Mouse (Mus musculus): Measurements from ENCODE around the gene Slc31a1. TPM values are rescaled to one million over a fixed set of nuclear protein-coding genes. Genes with fewer than 3 reads are reported as not detected.

Gene Slc31a1
- polyA plus RNA-seq, 1 experiment from 2014 or later = 53.2 TPM

DNA sequence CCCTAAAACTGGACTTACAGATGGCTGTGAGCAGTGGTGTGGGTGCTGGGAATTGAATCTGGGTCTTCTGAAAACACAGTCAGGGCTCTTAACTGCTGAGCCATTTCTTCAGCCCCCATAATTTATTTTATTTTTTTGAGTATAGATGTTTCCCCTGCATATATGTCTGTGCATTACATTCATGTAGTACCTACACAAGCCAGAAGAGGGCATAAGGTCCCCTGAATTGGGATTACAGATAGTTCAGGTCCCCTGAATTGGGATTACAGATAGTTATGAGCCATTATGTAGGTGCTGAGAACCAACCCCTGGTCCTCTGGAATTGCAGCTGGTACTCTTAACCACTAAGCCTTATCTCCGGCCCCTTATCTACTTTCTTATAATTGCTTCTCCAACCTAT, 16.5 kb upstream of the Slc31a1 start:
- no peak for ATAC-seq (ENCODE audit: insufficient number of reproducible peaks, low FRiP score, low TSS enrichment, low read depth)
- H3K9me3 ChIP-seq (replicated peaks) = no peaks in the 10 kb centered on the region
- H3K4me3 ChIP-seq (replicated peaks) = no peak overlapping the region
- H3K9ac ChIP-seq = no peak overlapping the region
- no peak overlapping the region for H3K4me2 ChIP-seq (replicated peaks)
- peaks cover 32% of the 10 kb centered on the region for H3K36me3 ChIP-seq
- H3K4me1 ChIP-seq = no peaks in the 10 kb centered on the region
- WGBS = 100% methylated on average over 1 of the region's 1 CpGs
- no peak overlapping the region for H3K27ac ChIP-seq (replicated peaks)
- H3K27me3 ChIP-seq = no peaks in the 10 kb centered on the region

DNA sequence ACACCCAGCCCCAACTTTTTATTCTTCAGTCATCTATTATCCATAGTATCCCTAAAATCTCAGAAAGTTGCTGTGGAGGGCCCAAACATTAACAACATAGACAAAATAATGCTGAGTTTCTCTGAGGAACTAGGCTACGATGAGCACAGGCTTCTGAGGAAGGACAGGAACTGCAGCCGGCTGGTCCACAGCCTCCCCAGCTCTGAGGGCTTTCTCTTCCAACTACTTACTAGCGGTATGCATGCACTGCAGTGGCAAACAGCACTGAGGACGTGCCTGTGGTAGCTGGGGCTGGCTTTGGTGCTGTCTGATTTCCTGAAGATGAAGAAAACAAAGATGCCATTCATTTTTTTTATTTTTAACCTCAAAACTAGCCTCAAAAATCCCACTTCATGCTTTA, 14.7 kb upstream of the Slc31a1 start:
- Histone ChIP-seq H3K27ac (replicated peaks) (no peak overlapping the region), H3K27me3 (no peaks in the 10 kb centered on the region), H3K4me3 (replicated peaks) (no peak overlapping the region), H3K36me3 (peaks cover 30% of the 10 kb centered on the region), H3K9ac (no peak overlapping the region), H3K4me2 (replicated peaks) (no peak overlapping the region), H3K4me1 (no peaks in the 10 kb centered on the region), H3K9me3 (replicated peaks) (no peaks in the 10 kb centered on the region)
- WGBS = 79% methylated on average over 4 of the region's 4 CpGs
- no peak for ATAC-seq (ENCODE audit: insufficient number of reproducible peaks, low FRiP score, low TSS enrichment, low read depth)

DNA sequence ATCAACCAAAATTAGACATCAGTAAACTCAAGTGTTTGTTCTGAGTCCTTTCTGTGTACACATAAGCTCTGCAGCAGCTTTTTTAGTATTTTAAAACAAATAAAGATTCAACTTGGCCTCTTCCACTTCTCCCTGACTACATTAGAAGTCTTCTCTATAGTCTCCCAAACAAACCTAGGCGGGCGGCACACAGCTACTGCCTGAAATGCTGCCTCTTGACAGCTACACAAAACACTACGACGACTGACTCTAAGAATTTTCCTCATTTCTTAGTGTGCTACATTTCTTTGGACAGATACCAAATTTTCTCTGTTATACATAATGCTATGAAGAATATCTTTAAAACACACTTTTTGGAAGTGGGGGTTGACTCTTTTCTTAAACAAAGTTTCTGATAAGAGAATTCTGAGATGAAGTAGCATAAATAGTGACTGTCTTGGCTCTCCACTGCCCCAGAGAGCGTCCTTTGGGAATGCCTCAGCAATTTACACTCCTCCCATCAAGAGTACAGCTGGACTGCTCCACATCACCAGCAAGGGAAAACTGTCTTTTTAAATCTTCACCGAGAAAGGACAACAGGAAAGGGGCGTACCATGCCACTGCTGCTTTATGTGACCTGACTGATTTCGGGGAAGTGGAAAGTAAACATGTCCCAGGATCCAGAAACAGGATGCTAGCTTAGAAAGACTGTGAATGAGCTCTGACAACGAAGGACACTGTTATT, 12.8 kb upstream of the Slc31a1 start:
- ATAC-seq (ENCODE audit: insufficient number of reproducible peaks, low FRiP score, low TSS enrichment, low read depth) = no peak
- no peak overlapping the region for H3K9ac ChIP-seq
- H3K4me2 ChIP-seq (replicated peaks) = no peak overlapping the region
- H3K4me3 ChIP-seq (replicated peaks) = no peak overlapping the region
- peaks cover 23% of the 10 kb centered on the region for H3K36me3 ChIP-seq
- 73% methylated on average over 9 of the region's 9 CpGs for WGBS
- no peaks in the 10 kb centered on the region for H3K9me3 ChIP-seq (replicated peaks)
- H3K27ac ChIP-seq (replicated peaks) = no peak overlapping the region
- H3K27me3 ChIP-seq = no peaks in the 10 kb centered on the region
- no peaks in the 10 kb centered on the region for H3K4me1 ChIP-seq

DNA sequence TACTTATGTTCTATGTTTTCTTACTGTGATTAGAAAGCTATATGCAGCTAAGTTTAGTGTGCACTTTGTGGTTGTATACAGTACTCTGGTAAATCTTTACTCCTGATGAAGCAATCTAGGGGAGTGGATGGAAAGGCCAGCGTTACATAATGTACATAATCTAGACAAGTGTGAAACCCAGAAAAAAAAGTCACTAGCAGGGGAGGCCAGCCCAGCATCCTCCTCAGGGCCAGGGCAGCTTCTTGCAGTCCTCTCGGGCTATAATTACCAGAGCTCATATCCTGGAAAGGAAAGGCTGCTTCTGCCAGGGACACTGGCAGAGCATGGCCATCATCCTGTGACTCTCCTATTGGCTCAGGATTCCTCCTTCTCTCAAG, 12.2 kb upstream of the Slc31a1 start:
- no peaks in the 10 kb centered on the region for H3K27me3 ChIP-seq
- WGBS = 55% methylated on average over 2 of the region's 2 CpGs
- no peak overlapping the region for H3K9ac ChIP-seq
- no peaks in the 10 kb centered on the region for H3K9me3 ChIP-seq (replicated peaks)
- ATAC-seq (ENCODE audit: insufficient number of reproducible peaks, low FRiP score, low TSS enrichment, low read depth) = no peak
- no peak overlapping the region for H3K27ac ChIP-seq (replicated peaks)
- no peak overlapping the region for H3K4me2 ChIP-seq (replicated peaks)
- no peak overlapping the region for H3K4me3 ChIP-seq (replicated peaks)
- peaks cover 23% of the 10 kb centered on the region for H3K36me3 ChIP-seq
- no peaks in the 10 kb centered on the region for H3K4me1 ChIP-seq

DNA sequence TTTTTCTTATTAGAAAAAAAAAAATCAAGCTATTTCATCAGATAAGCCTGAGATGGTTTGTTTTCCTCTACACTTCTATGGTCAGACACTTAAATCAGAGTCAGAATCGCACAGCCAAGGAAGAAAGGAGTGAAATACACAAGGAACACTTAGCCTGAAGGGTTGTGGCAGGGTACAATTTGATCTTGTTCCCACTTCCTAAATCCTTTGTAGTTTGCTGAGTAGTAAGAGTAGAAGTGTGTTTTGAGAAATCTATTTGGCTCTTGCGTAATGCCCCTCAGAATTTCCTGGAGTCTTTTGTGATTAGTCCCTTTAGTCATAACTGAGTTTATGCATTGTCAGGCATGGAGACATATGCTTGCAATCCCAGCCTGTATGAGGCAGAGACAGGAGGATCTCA, 11.2 kb upstream of the Slc31a1 start:
- H3K27me3 ChIP-seq = no peaks in the 10 kb centered on the region
- no peak overlapping the region for H3K4me2 ChIP-seq (replicated peaks)
- H3K9me3 ChIP-seq (replicated peaks) = no peaks in the 10 kb centered on the region
- H3K36me3 ChIP-seq = peaks cover 19% of the 10 kb centered on the region
- H3K27ac ChIP-seq (replicated peaks) = no peak overlapping the region
- H3K9ac ChIP-seq = no peak overlapping the region
- no peak for ATAC-seq (ENCODE audit: insufficient number of reproducible peaks, low FRiP score, low TSS enrichment, low read depth)
- no peaks in the 10 kb centered on the region for H3K4me1 ChIP-seq
- H3K4me3 ChIP-seq (replicated peaks) = no peak overlapping the region
- WGBS = 88% methylated on average over 2 of the region's 2 CpGs

DNA sequence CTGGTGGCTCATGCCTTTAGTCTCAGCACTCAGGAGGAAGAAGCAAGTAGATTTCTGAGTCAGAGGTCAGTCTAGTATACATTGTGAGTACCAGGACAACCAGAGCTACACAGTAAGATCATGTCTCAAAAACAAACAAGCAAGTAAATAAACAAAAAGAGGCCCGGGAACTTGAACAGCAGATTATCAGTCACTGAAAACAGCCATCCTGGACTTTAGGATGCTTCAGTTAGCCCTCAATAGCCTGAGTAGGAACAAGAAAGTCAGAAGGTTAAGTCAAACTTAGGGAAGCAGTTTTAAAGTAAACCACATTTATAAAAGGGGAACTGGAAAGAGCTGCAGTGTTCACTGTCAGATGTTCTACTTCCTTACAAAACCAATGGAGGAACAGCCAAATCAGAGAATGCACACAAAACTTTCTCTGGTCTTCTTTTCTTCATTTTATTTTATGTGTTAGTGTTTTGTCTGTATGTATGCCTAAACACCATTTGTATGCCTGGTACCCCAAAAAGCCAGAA, 2.8 kb upstream of the Slc31a1 start:
- peaks cover 18% of the 10 kb centered on the region for H3K4me1 ChIP-seq
- H3K9me3 ChIP-seq (replicated peaks) = no peaks in the 10 kb centered on the region
- 0 out of 2 replicates have a peak, but pooled peaks cover 6% of the 10 kb centered on the region for H3K36me3 ChIP-seq
- no peak overlapping the region for H3K4me3 ChIP-seq (replicated peaks)
- no peak overlapping the region for H3K27ac ChIP-seq (replicated peaks)
- H3K9ac ChIP-seq = no peak overlapping the region
- ATAC-seq (ENCODE audit: insufficient number of reproducible peaks, low FRiP score, low TSS enrichment, low read depth) = no peak
- H3K4me2 ChIP-seq (replicated peaks) = no peak overlapping the region
- no peaks in the 10 kb centered on the region for H3K27me3 ChIP-seq
- WGBS = 90% methylated on average over 1 of the region's 1 CpGs

DNA sequence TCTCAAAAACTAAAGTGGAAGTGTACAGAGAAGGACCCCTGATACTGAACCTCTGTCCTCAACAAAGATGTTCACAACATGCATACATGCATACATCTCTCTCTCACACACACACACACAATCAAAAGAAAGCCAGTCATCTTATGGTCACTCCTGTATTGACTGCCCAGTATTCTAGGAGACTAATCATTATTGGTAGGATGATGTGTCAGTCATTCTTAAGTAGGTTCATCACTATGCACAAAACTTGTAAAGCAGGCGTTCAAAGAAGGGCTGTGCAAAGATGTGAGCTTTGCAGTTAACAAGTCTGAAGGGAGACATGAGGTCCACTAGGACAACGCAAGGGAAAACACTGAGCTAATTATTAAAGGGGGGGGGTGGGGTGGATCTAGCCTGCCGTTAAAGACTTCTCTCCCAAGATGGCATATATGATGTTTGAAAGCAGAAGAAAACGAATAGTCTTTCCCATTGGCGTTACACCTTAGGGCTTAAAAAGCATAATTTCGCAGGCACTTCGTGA, 1.2 kb upstream of the Slc31a1 start:
- peak overlapping the region; percentile 71 for H3K9ac ChIP-seq
- 0 out of 2 replicates have a peak, but pooled peaks cover 6% of the 10 kb centered on the region for H3K36me3 ChIP-seq
- no peaks in the 10 kb centered on the region for H3K27me3 ChIP-seq
- peaks cover 18% of the 10 kb centered on the region for H3K4me1 ChIP-seq
- H3K4me3 ChIP-seq (replicated peaks) = peak overlapping the region; percentile 83
- 0 out of 2 replicates have a peak overlapping the region, but pooled peaks have one; percentile 75 for H3K27ac ChIP-seq (replicated peaks)
- WGBS = 46% methylated on average over 7 of the region's 7 CpGs
- ATAC-seq (ENCODE audit: insufficient number of reproducible peaks, low FRiP score, low TSS enrichment, low read depth) = no peak
- H3K4me2 ChIP-seq (replicated peaks) = peak overlapping the region; percentile 61
- no peaks in the 10 kb centered on the region for H3K9me3 ChIP-seq (replicated peaks)

DNA sequence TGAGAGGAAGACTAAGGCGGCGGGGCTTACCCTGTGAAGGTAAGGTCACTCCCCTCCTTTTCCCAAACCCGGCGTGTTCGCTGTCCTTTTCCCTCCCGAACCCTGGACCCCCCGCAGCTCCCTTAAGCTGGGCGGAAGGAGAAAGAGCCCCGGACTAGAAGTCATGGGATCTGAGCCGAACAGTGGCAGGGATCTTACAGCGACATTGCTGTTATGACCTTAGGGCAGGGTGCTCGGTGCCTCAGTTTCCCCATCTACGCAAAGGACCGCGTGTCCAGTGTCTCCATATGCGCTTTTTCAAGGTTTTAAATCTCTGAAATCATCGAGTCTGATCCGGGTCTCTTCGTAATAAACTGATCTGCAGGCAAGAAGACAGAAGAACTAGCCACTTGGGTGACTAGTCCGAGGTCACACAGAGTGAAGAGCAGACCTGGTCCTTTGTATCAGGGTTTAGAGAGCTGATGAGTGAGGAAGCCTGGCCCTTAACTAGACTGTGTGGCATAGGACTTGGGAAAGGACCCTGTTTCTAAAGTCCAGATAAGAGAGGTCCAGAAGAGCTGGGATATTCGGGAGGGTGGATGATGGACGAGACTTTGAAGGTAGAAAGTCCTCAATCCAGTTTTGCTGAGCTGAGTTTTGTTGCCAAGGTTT, 403 bp downstream of the Slc31a1 start:
- peaks cover 18% of the 10 kb centered on the region for H3K4me1 ChIP-seq
- H3K36me3 ChIP-seq = 0 out of 2 replicates have a peak, but pooled peaks cover 6% of the 10 kb centered on the region
- H3K27me3 ChIP-seq = no peaks in the 10 kb centered on the region
- no peaks in the 10 kb centered on the region for H3K9me3 ChIP-seq (replicated peaks)
- under 1% methylated on average over 22 of the region's 22 CpGs for WGBS
- ATAC-seq (ENCODE audit: insufficient number of reproducible peaks, low FRiP score, low TSS enrichment, low read depth) = no peak
- H3K4me3 ChIP-seq (replicated peaks) = peak overlapping the region; percentile 83
- H3K9ac ChIP-seq = peak overlapping the region; percentile 54
- peak overlapping the region; percentile 71 for H3K27ac ChIP-seq (replicated peaks)
- H3K4me2 ChIP-seq (replicated peaks) = peak overlapping the region; percentile 61

DNA sequence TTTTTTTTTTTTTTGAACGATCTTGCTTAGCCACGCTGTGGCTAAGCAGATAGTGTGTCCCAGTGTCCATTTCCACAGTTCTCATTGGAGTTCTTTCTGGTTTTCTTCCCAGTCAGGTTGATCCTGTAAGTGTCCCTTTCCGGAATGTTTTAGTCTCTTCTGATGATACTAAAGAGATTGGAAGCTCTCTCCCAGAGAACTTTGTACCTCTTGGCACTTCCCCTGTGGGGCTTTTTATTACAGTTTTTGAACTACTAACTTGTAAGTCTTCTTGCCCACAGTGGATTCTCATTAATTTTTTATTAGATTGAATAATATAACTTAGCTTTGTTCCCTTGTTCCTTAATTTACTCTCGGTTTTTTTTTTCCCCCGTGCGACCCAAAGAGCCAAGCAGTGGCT, 1.0 kb downstream of the Slc31a1 start:
- no peak for ATAC-seq (ENCODE audit: insufficient number of reproducible peaks, low FRiP score, low TSS enrichment, low read depth)
- H3K27ac ChIP-seq (replicated peaks) = no peak overlapping the region
- H3K4me3 ChIP-seq (replicated peaks) = peak overlapping the region; percentile 83
- H3K9ac ChIP-seq = 0 out of 2 replicates have a peak overlapping the region, but pooled peaks have one; percentile 54
- H3K36me3 ChIP-seq = 0 out of 2 replicates have a peak, but pooled peaks cover 6% of the 10 kb centered on the region
- H3K27me3 ChIP-seq = no peaks in the 10 kb centered on the region
- WGBS = 37% methylated on average over 6 of the region's 6 CpGs
- H3K4me1 ChIP-seq = peaks cover 18% of the 10 kb centered on the region
- peak overlapping the region; percentile 61 for H3K4me2 ChIP-seq (replicated peaks)
- H3K9me3 ChIP-seq (replicated peaks) = no peaks in the 10 kb centered on the region

DNA sequence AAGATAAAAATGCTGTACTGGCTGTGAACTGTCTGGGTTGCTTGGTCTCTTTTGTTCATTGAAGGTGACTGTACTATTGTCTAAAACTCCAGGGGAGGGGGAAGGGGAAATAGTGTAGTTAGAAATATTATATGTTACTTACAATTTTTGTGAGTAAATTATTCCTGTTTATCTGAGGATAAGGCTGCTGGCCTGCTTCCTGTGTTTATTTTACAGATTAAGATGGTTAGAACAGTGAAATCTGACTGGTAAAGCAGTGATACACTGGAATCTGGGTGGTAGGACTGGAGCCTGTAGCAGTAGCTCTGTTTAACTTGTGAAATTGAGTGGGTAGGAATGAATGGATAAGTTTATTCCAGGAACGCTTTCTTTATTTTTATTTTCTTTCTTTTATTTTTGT, 1.5 kb downstream of the Slc31a1 start:
- 97% methylated on average over 1 of the region's 1 CpGs for WGBS
- H3K27ac ChIP-seq (replicated peaks) = no peak overlapping the region
- no peak overlapping the region for H3K9ac ChIP-seq
- H3K4me3 ChIP-seq (replicated peaks) = peak overlapping the region; percentile 83
- no peaks in the 10 kb centered on the region for H3K9me3 ChIP-seq (replicated peaks)
- H3K27me3 ChIP-seq = no peaks in the 10 kb centered on the region
- H3K36me3 ChIP-seq = 0 out of 2 replicates have a peak, but pooled peaks cover 1% of the 10 kb centered on the region
- H3K4me1 ChIP-seq = peaks cover 18% of the 10 kb centered on the region
- no peak for ATAC-seq (ENCODE audit: insufficient number of reproducible peaks, low FRiP score, low TSS enrichment, low read depth)
- H3K4me2 ChIP-seq (replicated peaks) = peak overlapping the region; percentile 61

DNA sequence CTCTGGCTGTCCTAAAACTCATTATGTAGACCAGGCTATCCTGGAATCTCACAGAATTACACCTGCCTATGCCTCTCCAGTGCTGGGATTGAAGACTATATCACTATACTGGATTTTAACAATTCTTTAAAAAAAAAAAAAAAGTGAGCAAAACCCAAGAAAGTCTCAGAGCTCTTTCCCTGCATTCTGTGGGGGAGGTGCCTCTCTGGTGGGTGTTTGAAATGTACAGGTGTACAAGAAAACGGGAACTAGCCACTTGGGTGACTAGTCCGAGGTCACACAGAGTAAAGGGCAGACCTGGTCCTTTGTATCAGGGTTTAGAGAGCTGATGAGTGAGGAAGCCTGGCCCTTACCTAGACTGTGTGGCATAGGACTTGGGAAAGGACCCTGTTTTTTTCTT, 1.9 kb downstream of the Slc31a1 start:
- H3K9ac ChIP-seq = no peak overlapping the region
- no peaks in the 10 kb centered on the region for H3K36me3 ChIP-seq
- no peak overlapping the region for H3K4me2 ChIP-seq (replicated peaks)
- H3K9me3 ChIP-seq (replicated peaks) = no peaks in the 10 kb centered on the region
- H3K27ac ChIP-seq (replicated peaks) = no peak overlapping the region
- no peaks in the 10 kb centered on the region for H3K27me3 ChIP-seq
- WGBS = 78% methylated on average over 2 of the region's 2 CpGs
- H3K4me1 ChIP-seq = peaks cover 18% of the 10 kb centered on the region
- no peak overlapping the region for H3K4me3 ChIP-seq (replicated peaks)
- no peak for ATAC-seq (ENCODE audit: insufficient number of reproducible peaks, low FRiP score, low TSS enrichment, low read depth)

All from embryonic facial prominence, embryonic 15.5 days (tissue).